Mouse (Mus musculus) monocyte, adult 5-6 weeks (primary cell): ENCODE results near the gene Epb42. TPM values are rescaled to one million over a fixed set of nuclear protein-coding genes. Genes with fewer than 3 reads are reported as not detected.
"Not testable (repeated sequence)": the region's sequence is repeated elsewhere in the genome, so short reads cannot be mapped to it uniquely, and the experiment has no call there.

Experiments
- ATAC-seq: fragments of 153-309, 156-312 bp; replicated peaks from 2 replicates; pipeline ENCODE4 v1.8.0; 2017; ENCODE audit warnings: mild to moderate bottlenecking; ENCODE audit not compliant: low TSS enrichment, insufficient number of reproducible peaks, severe bottlenecking, poor library complexity, low FRiP score
- total RNA-seq: library from RNA; stranded (forward); fragments of 200-1000, 200-491, 200-594 nt; gene quantifications from 3 replicates; pipeline ENCODE4 v1.2.3, GENCODE M21; 2017

Epb42 gene
- total RNA-seq, 1 experiment from 2014 or later: 2.0 TPM

DNA sequence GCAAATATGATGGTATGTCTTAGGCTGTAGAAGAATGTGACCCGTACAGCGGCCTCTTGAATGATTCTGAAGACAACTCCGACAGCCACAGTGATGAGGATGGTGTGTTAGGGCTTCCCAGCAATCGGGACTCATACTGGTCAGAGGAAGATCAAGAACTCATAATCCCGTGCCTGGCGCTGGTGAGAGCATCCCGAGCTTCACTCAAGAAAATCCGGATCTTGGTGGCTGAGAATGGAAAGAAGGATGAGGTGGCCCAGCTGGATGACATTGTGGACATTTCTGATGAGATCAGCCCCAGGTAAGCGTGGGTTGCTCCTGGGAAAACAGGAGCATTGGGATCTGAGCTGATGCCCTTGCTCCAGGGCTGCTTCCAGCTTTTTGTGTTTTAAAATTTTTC lies 24.2 kb downstream of the Epb42 start:
- ATAC-seq: no peak

DNA sequence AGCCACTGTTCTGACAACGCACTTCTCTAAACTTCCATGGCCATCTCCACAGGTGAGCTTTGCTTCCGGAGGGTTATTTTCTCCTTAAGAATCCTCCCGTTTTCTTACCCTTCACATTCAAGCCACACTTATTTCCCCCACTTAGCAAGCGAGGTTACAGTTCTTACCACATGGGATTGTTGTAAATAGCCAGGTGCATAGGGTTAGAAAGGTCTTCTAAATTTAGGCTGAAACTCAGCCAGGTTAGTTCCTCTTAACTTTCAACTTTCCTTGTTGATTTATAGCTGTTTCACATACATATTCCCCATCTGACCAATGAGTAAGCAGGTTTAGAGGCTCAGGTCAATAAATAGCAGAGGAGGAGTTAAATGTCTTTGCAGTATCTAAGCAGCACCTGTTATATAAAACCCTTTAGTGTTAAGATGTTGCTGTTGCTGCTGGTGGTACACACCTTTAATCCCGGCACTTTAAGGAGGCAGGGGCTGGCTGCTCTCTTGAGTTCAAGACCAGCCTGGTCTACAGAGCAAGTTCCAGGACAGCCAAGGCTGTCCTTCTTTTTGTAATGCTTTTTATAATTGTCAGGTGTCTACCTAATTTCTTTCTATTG lies 27.7 kb downstream of the Epb42 start:
- ATAC-seq: no peak

DNA sequence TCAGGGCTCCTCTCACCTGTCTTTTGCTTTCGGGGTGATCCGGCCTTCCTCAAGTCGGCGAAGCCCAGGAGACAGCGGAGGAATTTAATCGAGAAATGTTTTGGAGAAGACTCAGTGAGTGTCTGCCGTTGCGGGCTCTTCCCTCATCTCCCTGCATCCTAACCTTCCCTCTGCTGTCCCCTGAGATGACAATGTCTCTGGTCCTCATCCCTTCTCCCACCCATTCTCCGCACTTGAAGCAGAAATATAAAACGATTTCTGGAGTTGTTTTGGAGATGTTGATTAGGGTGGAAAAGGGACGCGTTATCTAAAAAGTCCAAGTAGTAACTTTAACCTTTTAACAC lies 28.2 kb downstream of the Epb42 start:
- no peak for ATAC-seq

DNA sequence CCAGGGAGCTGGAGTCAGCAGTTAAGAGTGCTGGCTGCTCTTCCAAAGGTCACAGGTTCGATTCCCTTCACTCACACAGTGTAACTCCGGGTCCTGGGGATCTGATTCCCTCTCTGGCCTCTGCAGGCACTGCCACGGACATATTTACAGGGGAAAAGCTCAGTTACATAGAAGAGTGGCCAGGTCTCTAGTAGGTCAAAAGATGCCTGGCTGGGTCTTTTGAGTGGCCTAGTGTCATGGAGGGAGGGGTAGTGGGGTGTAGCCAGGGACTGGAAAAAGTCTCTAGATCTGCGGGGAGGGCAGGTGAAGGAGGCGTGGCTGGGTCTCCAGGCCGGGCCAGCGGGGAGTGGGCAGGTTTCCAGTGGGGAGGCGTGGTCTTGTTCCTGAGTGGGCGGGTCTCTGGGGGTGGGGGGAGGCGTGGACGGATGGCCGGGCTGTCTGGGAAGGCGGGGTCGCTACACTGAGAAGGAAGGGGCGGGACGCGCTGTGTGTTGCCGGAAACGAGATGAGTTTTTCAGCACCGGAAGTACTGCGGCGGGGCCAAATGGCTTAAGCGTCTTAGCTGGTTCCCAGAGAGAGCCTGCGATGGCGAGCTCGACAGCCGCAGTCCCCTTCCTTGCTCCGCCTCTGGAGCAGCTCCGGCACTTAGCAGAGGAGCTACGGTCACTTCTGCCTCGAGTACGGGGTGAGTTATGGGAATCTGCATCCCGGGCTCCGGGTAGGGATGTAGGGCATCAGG lies 28.8 kb downstream of the Epb42 start, which contains the start of gene Ccndbp1:
Gene Ccndbp1 (plus strand): TSS at position 479 of the 739 bp plus-strand sequence.
- ATAC-seq: peak; percentile 97

DNA sequence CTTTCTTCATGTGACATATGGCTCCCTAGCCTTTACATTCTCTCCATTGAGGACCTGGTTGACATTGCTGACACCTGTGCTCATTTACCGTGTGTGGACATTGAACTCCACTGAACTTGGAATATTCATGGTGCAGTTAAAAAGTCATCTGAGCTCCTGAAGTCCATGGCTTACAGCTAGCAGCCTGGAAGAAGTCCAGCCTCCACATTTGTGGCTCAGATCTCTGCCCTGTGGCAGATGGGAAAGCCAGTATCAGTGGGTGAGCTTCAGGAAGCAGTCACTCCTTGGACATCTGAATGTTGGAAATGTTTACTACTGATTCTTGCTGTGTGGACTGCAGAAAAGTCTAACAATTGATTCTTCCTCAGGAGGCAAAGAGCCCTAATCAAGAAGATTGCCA lies 29.9 kb downstream of the Epb42 start:
- no peak for ATAC-seq

DNA sequence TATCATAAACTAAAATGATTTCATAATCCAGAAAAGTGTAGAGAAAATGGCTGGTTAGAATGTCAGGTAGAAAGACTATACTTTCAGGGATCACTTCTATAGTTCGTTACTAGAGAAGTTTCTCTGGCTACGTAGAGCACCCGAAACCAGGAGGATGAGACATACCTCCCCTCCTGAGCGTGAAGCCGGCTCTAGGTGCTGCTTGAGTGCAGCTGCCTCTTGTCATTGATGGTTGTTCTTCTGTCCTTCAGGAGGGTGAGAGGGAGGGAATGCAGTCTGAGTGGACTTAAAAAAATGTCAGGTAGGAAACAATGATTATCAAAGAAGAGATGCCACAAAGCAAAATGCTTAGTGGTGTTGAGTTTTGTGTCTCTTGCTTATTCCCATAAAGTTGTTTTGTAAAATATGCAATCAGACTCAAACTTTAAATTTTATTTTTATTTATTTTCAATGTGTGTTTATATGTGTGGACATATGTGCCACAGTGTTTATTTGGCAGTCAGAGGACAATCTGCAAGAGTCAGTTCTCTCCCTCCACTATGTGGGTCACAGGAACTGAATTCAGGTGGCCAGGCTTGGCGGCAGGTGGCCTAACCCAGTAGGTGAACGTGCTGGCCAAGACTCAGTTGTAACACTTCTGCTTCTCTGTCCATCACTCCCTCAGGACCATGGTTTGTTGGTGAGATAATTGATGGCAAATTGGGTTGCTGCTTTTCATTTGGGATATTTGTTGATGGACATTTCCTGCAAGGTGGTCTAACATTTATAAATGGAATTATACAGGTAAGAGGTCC lies 32.7 kb downstream of the Epb42 start:
- no peak for ATAC-seq

DNA sequence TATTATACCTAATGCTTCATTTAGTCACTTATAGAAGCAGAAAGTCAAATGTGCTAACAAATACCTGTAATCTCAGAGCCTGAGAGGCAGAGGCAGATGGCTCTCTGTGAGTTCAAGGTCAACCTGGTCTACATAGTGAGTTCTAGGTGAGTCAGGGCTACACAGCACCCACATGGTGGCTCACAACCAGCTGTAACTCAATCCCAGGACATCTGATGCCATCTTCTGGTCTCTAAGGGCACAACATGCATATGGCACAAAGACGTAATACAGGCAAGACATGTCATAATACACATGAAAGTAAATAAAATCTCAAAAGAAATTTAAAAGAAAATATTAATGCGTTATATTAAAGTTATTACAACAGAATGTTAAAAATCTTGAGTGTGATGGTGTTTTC lies 33.3 kb downstream of the Epb42 start:
- no peak for ATAC-seq

DNA sequence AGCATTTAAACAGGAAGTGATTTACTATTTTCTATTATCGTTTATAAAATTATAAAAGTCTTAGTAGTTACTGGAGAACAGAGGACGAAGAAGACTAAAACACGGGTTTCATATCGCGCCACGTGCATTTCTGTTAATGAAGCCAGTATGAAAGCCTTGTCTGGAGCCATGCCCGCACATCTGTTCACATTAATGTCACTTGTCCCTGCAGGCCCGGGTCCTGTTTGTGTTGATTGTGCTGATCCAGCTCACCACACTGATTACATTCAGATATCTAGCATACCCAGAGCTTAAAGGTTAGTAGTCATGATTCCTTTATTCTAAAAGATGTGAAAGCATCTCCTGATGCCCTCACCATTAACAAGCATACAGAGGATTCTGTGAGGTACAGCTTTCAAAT lies 38.0 kb downstream of the Epb42 start:
- no peak for ATAC-seq

DNA sequence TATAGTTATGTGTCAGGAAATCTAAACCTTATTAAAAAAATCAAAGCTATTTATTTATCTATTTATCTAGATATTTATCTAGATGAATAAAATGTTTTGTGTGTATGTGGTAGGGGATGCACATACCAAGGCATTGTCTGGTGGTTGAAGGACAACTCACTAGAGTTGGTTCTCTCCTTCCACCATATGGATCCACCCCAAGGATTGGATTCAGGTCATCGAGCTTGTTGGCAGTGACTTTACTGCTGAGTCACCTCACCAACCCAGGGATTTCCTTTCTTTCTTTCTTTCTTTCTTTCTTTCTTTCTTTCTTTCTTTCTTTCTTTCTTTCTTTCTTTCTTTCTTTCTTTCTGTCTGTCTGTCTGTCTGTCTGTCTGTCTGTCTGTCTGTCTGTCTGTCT lies 40.3 kb downstream of the Epb42 start:
- not testable (repeated sequence) for ATAC-seq

DNA sequence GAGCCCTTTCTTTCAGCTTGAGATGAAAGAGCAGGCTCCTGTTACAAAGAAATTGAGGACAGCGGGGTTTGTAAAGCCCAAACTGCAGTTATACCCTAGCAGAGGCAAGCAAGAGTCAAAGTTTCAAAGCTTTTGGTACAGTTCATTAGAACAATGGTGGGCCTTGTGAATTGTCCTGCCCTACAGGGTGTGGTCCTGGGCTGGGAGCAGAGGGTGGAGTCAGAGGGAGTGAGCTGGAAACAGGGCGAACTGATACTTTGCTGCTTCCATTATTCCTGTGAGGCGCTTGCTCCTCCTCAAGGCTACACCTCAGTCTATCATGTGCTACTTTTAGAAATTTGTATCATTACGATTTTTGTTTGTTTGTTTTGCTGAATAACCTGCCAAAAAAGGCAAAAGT lies 45.7 kb downstream of the Epb42 start:
- ATAC-seq: no peak

DNA sequence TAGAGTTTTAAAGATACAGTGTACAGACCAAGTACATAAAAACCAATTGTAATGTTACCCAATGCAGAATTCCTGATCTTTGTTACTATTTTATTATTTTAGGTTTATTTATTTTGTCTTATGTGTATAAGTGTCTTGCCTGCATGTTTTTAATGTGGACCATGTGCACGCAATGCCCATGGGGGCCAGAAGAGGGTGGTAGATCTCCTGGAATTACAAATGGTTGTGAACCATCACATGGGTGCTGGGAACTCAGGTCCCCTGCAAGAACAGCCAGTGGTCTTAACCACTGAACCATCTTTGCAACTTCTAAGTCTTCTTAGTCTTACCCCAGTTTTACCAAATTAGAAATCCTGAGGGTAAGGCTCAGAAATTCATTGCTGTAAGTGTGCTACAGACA lies 51.6 kb downstream of the Epb42 start:
- ATAC-seq: no peak

DNA sequence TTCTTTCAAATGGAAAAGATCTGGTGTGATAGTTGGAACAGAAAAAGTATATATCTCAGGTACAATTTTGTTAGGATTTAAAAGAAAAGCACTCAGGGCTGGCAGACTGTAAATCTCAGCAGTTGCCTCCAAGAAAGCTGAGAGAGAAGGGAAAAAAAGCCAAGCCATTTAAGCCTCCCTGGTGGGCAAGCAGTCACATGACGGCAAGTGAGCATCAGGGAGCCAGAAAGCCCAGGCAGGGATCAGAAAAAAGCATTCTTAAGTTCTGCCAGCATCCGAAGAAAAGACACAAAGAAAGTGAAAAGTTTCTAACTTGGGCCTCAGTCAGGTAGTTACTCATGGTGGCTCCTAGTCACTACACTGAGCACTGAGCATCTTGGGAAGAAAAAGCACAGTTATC lies 53.3 kb downstream of the Epb42 start:
- ATAC-seq: no peak

DNA sequence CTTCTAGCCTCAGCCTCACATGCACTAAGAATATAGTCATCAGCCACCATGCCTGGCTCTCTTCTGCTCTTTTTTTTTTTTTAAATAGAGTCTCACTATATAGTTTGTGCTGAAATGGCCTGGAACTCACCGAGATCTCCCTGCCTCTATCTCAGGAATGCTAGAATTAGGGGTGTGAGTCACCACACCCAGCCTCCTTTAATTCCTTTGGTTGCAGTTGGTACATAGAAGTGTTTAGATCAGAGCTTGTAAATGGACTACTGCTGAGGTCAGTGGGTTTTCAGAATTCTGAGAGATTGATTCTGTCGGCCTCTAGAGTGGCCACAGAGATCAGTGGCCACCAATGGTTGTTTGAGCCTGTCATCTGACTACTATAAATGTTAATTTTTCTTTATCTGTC lies 56.0 kb downstream of the Epb42 start:
- ATAC-seq: no peak

DNA sequence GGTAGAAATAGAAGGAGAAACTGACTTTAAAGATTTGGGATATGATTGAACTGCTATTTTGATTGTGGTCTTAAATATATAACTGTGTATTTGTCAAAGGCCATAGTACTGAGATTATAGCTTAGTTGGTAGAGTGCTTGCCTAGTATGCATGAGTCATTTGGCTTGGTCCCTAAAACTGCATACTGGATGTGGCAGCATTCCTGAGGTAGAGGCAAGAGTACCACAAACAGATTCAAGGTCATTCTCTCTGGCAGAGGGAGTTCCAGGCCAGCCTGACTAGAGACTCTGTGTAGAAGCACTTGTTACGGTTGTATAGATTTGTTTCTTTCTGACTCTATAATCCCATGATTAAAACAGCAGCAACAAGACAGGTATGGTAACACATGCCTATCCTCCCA lies 57.1 kb downstream of the Epb42 start:
- no peak for ATAC-seq

DNA sequence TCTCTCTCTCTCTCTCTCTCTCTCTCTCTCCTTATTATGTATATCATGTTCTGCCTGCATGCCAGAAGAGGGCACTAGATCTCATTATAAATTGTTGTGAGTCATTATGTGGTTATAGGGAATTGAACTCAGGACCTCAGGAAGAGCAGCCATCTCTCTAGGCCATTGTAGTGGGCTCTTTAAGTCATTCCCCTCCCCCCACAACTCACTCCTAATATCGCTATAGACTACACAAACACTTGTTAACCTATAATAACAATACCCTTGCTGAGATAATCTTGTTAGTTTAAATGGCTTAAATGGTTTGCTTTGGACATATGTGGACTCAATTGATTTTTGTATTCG lies 58.2 kb downstream of the Epb42 start:
- ATAC-seq: no peak

DNA sequence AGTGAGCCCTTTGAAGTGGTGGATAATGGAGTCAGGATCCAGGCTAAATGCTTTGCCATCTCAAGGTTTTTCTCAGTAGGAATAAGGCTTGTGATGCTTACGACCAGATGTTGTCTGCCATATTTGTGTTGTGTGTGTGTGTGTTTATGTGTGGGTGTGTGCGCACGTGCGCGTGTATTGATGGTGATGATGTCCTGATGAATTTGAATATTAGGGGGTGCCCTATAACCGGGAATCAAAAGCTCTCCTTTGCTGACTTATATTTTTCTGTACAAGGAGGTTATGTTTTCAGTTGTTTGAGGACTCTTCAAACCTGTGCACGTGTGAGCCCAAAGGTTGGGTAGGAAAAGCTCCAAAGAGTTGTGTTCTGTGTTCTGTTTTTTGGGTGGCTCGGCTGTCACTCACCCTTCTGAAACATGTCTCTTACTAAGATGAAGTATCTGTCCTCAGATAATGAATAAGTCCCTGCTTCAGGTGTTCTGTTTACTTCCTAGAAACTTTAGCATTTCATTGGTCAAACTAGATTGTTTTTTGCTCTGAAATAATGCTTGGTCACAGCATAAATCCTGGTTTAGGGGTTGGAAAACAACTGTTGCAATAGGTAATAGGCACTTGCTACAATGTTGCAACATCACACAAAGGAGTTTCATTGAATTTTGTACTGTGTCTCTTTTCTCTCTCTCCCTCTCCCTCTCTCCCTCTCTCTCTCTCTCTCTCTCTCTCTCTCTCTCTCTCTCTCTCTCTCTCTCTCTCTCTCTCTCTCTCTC lies 58.8 kb downstream of the Epb42 start:
- ATAC-seq: no peak; the same call in 1 of the 2 replicates

DNA sequence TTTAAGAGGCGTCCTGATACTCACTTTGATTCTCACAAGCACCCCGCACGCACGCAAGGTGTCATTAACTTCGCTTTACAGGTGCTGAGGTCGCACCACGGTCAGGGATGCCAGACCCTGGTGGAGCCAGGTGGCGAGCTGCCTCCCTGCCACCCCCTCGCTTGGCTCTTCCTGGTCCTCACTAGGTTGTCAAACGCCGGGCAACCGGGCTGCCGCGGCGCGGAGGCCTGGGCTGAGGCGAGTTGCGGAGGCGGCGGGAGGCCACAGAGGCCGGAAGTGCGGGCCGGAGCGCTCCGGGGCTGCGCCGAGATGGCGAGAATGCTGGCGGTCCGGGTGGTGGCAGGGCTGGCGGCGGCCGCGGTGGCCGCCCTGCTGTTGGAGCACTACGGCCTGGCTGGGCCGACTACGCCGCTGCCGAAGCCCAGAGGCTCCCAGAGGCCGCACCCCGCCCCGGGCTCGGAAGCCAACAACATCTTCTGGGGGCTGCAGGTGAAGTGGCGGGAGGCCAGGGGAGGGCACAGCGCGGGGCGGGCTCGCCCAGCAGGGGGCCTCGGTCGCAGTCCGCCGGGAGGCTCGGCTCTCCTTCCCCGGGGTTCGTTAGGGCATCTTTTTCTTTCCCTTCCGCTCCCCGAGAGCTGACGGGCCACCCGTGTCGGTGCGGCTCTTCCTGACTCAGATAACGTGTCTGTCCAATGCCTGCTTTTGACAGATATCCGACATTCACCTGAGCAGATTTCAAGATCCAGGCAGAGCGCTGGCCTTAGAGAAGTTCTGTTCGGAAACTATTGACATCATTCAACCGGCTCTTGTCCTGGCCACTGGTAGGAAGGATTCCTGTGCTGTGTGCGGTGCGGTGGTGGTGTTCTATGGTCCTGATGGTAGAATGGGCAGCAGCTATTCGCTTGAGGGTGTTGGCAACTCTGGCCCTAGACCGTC lies 59.6 kb downstream of the Epb42 start, which contains the start of gene Tmem62:
Gene Tmem62 (plus strand): TSS at position 28 of the 936 bp plus-strand sequence.
- ATAC-seq: peak; percentile 39

DNA sequence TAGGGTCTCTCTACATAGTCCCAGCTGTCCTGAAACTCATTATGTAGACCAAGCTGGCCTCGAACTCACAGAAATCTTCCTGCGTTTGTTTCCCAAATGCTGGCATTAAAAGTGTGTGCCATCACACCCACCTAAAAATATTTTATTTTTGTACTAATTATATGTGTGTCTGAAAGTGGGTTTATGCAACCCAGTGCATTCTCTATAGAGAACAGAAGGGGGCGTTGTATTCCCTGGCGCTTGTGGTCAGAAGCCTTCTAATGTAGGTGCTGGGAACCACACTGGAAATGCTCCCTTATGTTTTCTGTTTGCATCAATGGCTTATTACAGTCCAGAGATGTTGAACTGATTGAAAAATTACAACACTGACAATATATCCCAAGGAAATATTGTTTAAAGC lies 60.6 kb downstream of the Epb42 start:
- ATAC-seq: no peak
